Mouse (Mus musculus): Measurements from ENCODE around the gene Scaf4. TPM values are rescaled to one million over a fixed set of nuclear protein-coding genes. Genes with fewer than 3 reads are reported as not detected.

The Scaf4 gene
- total RNA-seq (2022), result 10 to 100 TPM; 13.5 to 18.9 (median 15.9) TPM

DNA sequence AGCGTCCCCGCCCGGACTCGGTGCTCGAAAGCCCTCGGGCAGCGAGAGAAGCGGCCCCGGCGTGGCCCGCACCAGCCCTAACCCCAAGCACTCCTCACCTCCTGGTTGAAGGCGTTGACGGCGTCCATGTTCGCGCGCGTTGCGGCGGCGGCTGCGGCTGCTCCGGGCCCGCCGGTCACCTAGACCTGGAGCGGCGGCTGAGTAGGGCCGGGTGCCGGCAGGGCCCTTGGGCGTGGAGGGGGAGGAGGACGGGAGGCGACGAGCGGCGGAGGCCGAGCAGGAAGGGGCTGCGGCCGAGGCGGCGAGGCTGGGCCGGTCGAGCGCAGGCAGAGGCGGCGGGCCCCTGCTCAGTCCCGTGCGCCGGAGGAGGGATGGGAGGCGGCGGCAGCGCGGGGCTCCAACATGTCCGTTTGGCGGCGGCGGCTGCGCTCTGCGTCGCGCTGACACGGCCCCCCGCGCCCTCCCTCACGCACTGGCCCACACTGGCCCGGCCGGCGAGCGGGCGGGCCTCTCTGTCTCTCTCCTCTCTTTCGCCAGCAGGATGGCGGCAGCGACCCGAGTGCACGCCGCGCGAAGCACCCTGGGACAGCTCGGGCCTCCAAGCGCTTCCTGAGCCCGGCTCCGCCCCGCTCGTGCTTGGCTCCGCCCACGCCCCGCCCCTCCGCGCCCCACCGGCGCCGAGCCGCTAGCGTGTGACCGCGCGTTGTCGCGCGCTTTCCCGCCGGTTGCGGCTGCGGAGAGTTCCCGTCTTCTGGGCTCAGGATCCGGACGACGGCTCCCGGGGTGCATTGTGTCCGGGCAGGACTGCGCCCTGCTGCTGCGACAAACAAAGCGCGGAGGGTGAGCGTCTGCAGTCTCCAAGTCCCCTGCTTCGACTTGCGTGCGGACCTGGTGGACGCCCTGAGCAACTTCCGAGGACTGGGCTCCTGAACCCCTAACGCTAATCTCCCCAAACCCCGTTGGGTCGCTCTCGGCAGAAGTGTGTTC lies at the start of gene Scaf4:
Gene Scaf4, minus strand, starts transcription at position 599 of the 987 bp plus-strand sequence.
- peak; percentile 94 to 96 for DNase-seq (ENCODE audit: low spot score in 2 of 2)

DNA sequence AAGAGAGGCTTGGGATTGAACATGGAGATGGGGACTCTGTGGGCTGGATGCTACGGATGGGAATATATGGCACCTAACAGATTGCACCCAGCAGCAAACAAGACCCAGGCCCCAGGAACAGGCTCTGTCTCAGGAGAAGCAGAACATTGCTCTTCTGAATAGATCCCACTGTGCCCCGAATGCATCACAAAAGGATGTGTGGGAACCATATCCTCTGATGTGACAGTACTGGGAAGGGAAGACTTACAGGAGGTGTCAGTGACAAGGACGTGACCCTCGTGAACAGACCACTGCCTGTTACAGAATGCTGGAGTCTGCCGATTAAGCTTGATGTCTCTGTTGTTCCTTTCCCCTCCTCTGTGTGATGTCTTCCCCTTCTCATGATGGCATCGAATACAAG lies 48.2 kb upstream of the Scaf4 start:
- DNase-seq (ENCODE audit: low spot score in 2 of 2), result no peak

DNA sequence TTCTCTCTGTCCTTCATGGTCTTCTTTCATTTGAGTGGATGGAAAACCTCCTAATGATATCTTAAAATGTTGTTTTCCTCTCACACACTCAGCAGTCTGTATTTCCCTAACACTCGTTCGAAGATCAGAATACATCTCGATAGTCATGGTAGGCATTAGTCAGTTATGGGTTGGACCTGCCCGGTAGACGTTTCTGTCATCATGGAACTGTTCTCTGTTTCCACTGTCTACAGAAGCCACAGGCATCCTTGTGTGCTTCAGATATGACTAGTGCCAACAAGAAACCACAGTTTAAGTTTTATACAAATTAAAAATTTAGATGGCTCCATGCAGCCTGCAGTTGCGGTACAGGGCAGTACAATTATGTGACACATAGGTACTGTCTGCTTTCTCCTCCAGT lies 46.7 kb upstream of the Scaf4 start:
- DNase-seq (ENCODE audit: low spot score in 2 of 2), result no peak

DNA sequence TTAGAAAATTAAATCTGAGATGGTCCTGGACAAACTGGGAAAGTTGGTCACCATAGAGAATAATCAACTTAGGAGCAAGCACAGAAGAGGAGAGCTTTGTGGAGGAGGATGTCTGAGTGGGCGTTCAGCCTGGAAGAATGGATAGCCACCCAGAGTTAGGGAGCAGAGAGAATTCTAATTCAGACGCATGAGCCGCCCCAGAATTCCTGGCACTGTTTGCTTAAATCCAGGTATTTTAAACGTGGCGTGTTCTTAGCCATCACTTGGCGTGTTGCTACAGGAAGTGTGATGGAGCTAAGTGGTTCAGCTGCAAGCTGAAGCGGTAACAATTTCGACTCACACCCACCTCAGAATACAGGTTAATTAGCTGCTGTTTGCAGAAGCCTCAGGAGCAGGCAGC lies 45.2 kb upstream of the Scaf4 start:
- DNase-seq (ENCODE audit: low spot score in 2 of 2), result no peak

DNA sequence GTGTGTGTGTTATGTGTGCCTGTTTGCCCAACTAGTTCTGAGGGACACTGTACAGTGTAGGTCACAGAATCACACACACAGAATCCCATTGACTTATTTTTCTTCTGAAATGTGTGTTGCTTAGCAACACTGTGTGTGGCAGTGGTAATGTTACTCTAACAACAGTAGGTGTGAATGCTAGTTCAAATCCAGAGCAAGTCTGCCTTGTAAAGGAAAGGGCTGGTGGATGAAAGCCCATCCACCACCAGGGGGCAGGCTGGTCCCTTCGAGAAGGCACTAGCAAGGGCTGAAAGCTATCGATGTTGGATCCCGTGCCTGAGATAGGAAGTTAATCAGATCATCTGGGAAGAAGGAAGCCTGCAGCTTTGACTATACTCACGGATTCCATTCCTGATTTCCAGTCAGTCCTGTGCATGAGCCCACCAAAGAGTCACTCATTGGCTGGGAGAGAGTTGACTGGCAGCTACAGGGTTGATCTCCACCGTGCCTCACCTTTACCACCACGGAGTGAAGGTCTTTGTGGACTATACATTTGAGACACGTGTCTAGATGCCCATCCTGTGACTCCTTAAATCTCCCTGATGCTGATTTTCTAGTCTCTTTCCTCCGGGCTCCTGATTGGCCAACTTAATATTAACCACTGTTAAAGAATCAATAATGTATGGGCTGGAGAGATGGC lies 38.7 kb upstream of the Scaf4 start:
- DNase-seq (ENCODE audit: low spot score in 2 of 2), result peak; percentile 35 to 42

DNA sequence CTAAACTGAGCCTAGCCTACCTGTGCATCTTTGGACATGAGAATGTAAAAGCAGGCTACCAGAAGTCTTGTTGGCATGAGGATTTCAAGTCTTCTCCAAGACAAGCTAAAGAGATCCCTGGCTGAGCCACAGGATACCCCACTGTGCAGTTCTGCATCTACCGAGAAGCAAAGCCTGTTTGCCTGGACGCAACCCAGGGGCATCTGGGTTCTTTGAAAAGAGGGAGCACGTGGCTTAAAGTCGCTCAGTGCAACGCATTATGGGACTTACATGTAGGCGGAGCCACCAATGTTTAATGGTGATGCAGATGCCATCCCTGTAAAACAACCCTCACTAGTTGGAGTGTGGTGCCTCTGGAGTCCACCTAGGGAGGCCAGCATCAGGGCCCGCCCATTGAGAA lies 35.0 kb upstream of the Scaf4 start:
- DNase-seq (ENCODE audit: low spot score in 2 of 2), result no peak

DNA sequence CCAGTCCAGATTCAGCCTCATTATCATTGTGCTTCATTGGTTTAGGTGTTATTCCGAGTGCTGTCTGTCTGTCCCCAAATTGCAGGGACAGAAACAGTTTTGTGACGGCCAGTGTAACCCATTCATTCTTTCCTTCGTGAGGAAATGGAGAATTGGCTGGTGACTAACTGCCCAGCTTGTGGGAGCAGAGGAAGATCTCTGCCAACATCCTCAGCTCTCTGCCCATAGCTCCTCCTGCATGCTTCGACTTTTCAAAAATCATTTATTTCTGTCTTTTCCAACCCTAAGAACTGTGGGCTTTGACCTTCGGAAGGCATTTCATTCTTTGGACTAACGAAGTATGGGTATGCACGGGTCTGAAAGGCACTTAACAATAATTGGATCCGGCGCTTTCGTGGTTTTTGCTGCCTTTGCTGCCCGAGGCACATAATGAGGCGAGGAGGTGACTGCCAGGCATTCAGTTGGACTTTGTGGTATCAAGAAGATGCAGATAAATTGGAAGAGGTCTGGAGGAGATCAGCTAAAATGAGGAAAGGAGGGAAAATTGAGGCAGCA lies 34.1 kb upstream of the Scaf4 start:
- no peak for DNase-seq (ENCODE audit: low spot score in 2 of 2)

DNA sequence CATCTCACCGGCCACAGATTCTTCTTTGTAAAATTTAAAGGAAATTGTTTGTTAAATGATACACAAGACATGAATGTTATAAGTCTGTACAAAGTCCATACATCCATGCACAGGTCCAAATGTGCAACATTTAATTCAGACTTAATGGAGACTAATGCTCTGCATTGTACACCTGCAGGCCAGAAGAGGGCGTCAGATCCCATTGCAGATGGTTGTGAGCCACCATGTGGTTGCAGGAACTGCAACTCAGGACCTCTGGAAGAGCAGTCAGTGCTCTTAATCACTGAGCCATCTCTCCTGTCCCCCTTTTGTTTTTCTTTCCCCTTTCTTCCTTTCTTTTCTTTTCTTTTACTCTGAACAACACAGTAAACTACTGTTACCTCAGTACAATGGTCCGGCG lies 33.5 kb upstream of the Scaf4 start:
- no peak for DNase-seq (ENCODE audit: low spot score in 2 of 2)

DNA sequence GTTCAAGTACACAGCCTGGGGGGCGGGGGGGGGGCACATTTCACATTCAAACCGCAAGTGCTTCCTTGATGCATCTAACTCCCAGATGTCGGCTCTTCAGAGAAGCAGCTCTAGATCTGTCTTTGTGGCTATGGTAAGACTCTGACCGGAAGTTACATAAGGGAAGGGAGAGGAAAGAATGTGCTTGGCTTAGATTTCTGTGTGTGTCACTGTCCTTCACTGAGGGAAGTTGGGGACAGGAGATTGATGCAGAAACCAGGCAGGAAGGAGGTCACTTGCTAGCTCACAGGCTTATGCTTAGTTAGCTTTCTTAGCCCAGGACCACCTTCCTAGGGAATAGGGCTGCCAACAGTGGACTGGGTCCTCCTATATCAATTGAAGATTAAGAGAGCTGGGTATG lies 31.6 kb upstream of the Scaf4 start:
- no peak for DNase-seq (ENCODE audit: low spot score in 2 of 2)

DNA sequence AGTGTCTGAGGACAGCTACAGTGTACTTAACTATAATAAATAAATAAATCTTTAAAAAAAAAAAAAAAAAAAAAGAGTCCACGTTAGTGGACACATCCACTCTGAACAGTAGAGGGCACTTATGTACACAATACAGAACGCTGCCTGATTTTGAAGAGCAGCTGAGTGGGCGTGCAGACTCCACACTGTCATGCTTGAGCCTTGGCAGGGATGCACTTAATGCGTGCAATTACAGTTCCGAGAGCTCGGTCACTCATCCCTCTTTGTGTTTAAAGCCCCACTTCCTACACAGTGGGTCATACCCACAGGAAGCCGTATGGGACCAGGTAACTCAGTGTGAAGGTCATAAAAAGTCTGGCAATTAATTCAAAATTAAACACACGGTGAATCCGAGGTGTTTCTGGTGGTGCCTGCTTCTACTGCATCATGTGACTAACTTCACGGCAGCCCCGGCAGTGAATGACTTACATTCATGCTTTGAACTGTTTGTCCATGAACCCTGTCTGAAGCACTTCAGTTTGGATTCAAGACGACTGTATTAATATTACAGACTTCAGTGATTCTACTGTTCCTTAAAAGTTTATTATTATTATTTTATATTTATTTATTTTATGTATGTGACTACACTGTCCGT lies 28.3 kb upstream of the Scaf4 start:
- DNase-seq (ENCODE audit: low spot score in 2 of 2), result no peak

DNA sequence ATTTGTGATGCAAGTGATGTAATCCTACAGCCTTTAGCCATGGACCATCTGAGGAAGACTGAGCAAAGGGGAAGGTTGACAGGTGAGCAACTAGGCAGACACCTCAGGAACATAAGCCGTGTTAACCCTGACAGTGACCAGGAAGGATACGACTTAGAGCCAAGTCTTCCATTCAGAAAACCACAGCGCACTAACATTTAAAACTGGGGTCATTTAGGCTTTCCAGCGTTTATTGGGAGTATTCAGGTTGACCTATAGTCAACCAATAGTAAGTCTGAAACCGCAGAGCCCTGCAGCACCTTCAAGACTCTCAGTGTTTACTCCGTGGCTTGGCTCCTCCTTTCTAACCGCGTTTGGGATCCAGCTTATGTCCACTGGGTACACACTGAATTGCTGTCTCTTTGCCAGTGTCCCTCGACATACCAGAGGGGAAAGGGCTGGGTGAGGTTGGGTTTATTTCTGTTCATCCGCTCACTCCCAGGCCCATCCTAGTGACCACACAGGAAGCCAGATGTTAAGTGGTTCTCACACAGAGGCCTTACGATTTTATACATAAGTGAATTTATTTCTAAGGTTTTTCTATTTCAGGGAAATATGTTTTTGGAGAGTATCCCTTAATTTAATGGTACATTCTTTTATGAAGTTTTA lies 26.3 kb upstream of the Scaf4 start:
- DNase-seq (ENCODE audit: low spot score in 2 of 2), result no peak

DNA sequence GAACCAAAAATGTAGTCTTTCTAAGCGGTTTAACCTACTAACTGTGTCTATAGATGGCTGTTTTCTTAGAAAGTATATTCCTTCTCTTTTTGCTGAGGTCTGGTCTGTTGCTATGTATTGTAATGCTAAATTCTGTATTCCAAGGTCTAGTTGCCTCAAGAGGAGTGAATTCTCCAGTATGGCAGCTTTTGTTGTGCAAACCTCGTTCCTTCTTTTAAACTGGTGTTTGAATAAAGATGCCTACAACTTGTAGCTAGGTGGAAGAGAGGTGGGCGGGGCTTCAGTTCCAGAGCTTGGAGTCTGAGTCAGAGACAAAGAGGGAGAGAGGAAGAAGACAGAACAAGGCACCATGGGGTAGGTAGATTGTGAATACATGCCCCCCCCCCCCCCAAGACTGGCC lies 25.5 kb upstream of the Scaf4 start:
- DNase-seq (ENCODE audit: low spot score in 2 of 2), result no peak

DNA sequence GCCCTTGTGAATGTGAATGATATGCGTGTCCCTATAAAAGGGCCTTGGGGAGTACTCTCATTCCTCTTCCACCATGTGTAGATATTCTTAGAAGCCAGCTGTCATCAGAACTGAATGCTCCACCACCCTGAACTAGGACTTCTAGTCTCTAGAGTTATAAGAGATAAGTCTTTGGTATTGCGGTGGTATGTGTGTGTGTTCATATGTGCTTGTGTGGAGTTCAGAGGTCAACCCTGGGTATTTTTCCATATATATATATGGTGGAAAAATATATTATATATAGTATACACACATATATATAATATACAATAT lies 19.6 kb upstream of the Scaf4 start:
- no peak for DNase-seq (ENCODE audit: low spot score in 2 of 2)

DNA sequence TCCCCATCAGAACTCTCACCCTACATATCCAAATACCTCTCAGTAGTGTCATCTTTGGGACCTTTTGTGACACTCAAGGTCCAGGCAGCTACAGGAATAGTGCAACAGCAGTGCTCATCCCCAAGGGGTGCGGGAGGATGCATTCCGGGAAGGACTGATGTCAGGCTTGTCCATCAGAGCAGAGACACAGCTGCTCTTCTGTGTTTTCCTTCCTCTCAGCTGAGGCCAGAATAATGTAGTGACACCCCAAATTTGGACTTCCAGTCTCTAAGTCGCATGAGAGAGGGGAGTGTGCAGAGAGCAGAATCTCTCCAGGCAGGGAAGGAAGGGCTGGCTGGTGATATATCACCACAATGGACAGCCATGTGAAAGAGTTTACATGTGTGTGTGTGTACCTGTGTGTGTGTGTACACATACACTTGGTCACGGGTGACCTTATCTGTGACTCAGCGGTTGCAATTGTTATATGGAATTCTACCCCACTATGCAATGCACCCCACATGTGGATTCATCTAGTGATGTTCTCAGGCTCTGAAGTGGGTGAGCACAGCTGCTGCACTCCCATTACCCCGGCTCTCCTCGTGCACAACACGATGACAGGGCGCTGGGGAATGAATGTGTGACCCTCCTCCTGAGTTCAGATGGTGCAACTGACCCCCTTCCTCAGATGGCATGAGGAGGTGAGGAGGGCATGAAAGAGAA lies 19.1 kb upstream of the Scaf4 start:
- DNase-seq (ENCODE audit: low spot score in 2 of 2), result no peak

DNA sequence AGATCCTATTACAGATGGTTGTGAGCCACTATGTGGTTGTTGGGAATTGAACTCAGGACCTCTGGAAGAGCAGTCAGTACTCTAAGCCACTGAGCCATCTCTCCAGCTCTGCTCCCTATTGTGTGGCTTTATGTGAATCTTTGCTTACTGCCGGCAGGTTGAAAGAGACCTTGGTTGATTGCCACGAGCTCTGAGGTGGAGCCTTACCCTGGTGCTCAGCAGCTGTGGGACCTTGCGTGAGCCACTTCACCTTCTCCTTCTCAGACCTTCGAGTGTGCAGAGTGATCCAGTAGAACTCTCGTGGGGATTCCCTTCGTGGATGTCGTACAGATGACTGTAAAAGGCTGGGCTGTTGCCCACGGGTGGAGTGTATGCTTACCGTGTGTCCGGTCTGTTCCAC lies 17.4 kb upstream of the Scaf4 start:
- DNase-seq (ENCODE audit: low spot score in 2 of 2), result no peak

DNA sequence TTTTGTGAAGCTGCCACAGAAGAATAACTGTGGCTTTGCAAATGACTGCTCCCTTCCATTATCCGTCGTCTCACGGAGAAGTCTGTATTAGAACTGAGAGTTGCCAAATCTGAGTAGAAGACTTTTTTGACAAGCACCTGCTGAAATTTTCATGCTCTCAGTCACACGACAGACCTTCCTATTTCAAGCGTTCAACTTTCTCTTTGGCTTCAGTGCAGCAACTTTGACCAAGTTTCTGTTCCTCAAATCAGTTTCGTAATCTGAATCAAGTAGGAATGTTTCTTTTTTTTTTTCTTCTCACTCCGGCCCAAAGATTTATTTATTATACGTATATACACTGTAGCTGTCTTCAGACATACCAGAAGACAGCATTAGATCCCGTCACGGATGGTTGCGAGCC lies 16.6 kb upstream of the Scaf4 start:
- no peak for DNase-seq (ENCODE audit: low spot score in 2 of 2)

DNA sequence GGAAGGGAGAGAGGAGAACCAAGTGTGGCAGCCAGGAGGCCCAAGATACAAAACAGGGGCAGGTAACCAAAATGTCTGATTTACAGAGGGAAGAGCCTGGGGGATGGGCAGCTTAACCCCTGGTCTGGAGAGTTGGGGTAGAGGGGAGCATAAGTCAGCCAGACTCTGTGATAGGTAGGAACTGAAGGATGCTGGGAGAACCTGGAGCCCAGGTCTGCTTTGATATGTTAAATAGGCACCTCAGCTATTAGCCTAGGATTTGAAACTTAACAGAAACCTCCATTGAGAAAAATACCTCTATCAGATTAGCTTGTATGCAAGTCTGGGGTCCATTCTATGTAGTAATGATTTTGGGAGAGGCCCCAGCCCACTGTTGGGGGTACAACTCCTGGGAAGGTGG lies 15.3 kb upstream of the Scaf4 start:
- DNase-seq (ENCODE audit: low spot score in 2 of 2), result no peak

DNA sequence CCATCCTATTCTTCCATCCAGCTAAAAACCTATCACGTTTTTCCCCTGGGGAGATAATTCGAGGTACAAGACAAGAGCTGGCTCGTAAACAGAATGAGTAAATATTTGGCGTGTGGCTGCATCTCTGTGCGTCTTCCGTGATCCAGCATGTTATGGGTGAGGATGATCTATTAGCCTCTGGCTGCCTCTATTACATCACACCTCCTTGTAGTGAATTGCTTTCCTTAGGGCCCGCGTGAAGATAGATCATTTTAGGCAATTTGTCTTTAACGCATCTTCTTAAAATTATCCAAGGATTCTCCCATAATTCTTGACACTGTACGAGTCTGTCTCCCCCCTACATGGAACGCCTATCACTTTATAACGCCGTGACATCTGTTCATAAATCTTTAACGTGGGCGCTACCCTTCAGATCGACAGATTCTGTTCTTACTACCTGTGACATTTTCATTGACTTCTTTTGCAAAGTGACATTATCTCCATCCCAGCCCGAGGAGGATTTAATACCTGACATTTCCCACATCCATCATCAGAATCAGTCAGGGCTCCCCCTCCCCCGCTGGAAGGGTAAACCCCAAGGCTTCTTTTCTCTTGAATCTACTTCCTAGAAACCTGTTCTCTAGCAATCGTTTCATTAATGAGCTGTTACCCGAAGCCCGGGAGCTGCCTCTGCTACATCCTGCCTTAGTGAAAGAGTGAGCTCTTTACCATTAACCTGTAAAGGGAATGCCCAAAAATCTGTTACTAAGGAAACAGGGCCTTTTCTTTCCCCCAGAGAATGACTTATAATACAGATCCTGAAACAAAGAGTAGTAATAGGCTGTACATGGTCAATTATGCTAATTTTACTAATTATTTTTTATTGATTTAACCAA lies 14.4 kb upstream of the Scaf4 start:
- no peak for DNase-seq (ENCODE audit: low spot score in 2 of 2)

DNA sequence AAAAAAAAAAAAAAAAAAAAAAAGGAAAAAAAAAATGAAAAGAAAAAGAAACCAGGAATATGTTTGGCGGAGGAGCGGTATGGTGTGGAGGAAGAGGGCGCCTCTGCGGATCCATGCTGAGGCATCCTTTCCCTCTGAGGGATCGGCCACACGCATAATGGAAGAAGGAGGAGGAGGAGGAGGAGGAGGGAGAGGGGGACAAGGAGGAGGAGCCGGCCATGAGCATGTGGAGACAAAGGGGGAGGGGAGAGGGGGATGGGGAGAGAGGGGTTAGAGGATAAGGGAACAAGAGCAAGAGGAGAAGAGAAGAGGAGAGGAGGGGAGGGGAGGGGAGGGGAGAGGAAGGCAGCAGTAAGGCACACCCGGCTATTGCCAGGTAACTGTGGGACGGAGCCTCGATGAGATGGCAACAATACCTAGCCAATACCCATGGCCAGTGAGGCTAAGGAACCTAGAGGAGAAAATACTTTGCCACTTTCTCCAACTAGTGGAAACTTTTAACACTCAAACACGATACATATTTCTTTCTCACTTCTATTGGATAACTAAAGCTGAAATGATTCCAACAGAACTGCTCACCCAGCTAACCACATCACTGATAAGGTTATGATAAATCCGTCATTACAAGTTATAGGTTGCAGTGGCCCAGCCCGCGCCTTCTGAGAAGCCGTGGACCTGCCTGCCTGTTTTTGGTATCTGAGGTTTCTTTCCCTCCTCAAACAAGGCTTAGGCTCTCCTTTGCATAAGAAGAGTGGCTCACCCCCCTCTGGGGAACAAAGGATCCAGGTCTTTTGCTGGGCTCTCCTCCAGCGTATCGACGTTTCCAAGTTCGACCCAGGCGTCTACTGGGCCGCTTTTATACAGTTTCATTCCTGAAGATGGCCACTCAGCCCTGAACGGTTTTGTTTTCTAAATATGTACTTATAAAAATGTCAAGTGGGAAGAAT lies 13.4 kb upstream of the Scaf4 start:
- DNase-seq (ENCODE audit: low spot score in 2 of 2), result no peak

Measured in gastrocnemius, adult 8-10 months (tissue).